Mouse (Mus musculus) midbrain, embryonic 13.5 days (tissue): ENCODE results near the gene Tomm34. TPM values are rescaled to one million over a fixed set of nuclear protein-coding genes. Genes with fewer than 3 reads are reported as not detected.
"Not testable (repeated sequence)": the region's sequence is repeated elsewhere in the genome, so short reads cannot be mapped to it uniquely, and the experiment has no call there.

Experiments used
- ATAC-seq: fragments of 200-750 bp; cut with Nextera tagmentation; 2 replicates; pipeline ENCODE4 v1.8.0; 2017; ENCODE audit warnings: mild to moderate bottlenecking, moderate TSS enrichment, moderate library complexity
- H3K27ac ChIP-seq: fragments of 300-500 bp; sonication (generic); 2 replicates; pipeline ENCODE4 v1.5.1; 2015; ENCODE audit warnings: inconsistent platforms, mild to moderate bottlenecking, moderate library complexity
- H3K27me3 ChIP-seq: fragments of 300-500 bp; sonication (generic); 2 replicates; pipeline ENCODE4 v1.6.1; 2015; ENCODE audit warnings: mild to moderate bottlenecking, inconsistent platforms
- H3K36me3 ChIP-seq: fragments of 300-500 bp; sonication (generic); 2 replicates; pipeline ENCODE4 v1.6.1; 2015; ENCODE audit warnings: mild to moderate bottlenecking, inconsistent platforms
- H3K4me1 ChIP-seq: fragments of 300-500 bp; sonication (generic); replicated peaks from 2 replicates; pipeline ENCODE4 v1.6.1; 2015; ENCODE audit warnings: inconsistent platforms
- H3K4me2 ChIP-seq: fragments of 300-500 bp; sonication (generic); replicated peaks from 2 replicates; pipeline ENCODE4 v1.6.1; 2015; ENCODE audit warnings: moderate library complexity, mild to moderate bottlenecking, inconsistent platforms
- H3K4me3 ChIP-seq: fragments of 300-500 bp; sonication (generic); replicated peaks from 2 replicates; pipeline ENCODE4 v1.5.1; 2015; ENCODE audit warnings: mild to moderate bottlenecking, inconsistent platforms
- H3K9ac ChIP-seq: fragments of 300-500 bp; sonication (generic); replicated peaks from 2 replicates; pipeline ENCODE4 v1.6.1; 2015; ENCODE audit warnings: mild to moderate bottlenecking, inconsistent platforms
- H3K9me3 ChIP-seq: fragments of 300-500 bp; sonication (generic); 2 replicates; pipeline ENCODE4 v1.6.1; 2016; ENCODE audit warnings: mild to moderate bottlenecking, inconsistent platforms
- WGBS: fragments of 180-500 bp; shearing (Covaris S2); methylation state at CpG from one replicate; pipeline ENCODE4 v1.1.7; 2015; 5-methylcytosine and 5-hydroxymethylcytosine counted together
- polyA plus RNA-seq: library from polyadenylated mRNA; unstranded; fragments of >200 nt; fragmentation: Nextera tagmentation; extraction: Ambion mirVana; gene quantifications from 2 replicates; pipeline ENCODE4 v1.2.1, GENCODE M21; 2015

Gene Tomm34
- polyA plus RNA-seq, 1 experiment from 2014 or later = 48.4 TPM

GRCm38 (mm10) chr2:164073120-164073519 lies 2.2 kb upstream of the Tomm34 start:
- H3K36me3 ChIP-seq = no peaks in the 10 kb centered on the region
- H3K27ac ChIP-seq = no peak overlapping the region
- no peaks in the 10 kb centered on the region for H3K27me3 ChIP-seq
- H3K9ac ChIP-seq = no peak overlapping the region
- H3K4me3 ChIP-seq = no peak overlapping the region
- no peaks in the 10 kb centered on the region for H3K9me3 ChIP-seq
- H3K4me2 ChIP-seq = no peak overlapping the region
- H3K4me1 ChIP-seq = peaks cover 34% of the 10 kb centered on the region
- WGBS = 79% methylated on average over 7 of the region's 7 CpGs
- ATAC-seq = no peak

GRCm38 (mm10) chr2:164072109-164072508 lies 1.1 kb upstream of the Tomm34 start:
- Histone ChIP-seq H3K9me3 (no peaks in the 10 kb centered on the region), H3K9ac (no peak overlapping the region), H3K36me3 (no peaks in the 10 kb centered on the region), H3K27ac (no peak overlapping the region), H3K27me3 (no peaks in the 10 kb centered on the region), H3K4me3 (no peak overlapping the region), H3K4me2 (no peak overlapping the region), H3K4me1 (peaks cover 37% of the 10 kb centered on the region)
- no peak for ATAC-seq
- 74% methylated on average over 2 of the region's 2 CpGs for WGBS

- H3K9ac ChIP-seq, H3K36me3 ChIP-seq, ATAC-seq, H3K27me3 ChIP-seq, H3K9me3 ChIP-seq: not testable (repeated sequence)
- WGBS = 77% methylated on average over 11 of the region's 11 CpGs
- peak overlapping the region; percentile 87 for H3K4me3 ChIP-seq
- H3K4me2 ChIP-seq = peak overlapping the region; percentile 66
- peak overlapping the region; percentile 83 for H3K27ac ChIP-seq
- peaks cover 37% of the 10 kb centered on the region for H3K4me1 ChIP-seq
Observed at GRCm38 (mm10) chr2:164071437-164071820, 460 bp upstream of the Tomm34 start.

- Histone ChIP-seq H3K9ac (peak within 1 kb of the TSS; percentile 86), H3K36me3 (peaks cover 11% of the 10 kb centered on the region), H3K27me3 (no peaks in the 10 kb centered on the region), H3K4me1 (peaks cover 32% of the 10 kb centered on the region), H3K4me2 (peak within 1 kb of the TSS; percentile 66), H3K27ac (peak within 1 kb of the TSS; percentile 83), H3K9me3 (no peaks in the 10 kb centered on the region), H3K4me3 (peak within 1 kb of the TSS; percentile 87)
- WGBS = under 1% methylated on average over 40 of the region's 45 CpGs
- ATAC-seq = peak; percentile 53
Observed at GRCm38 (mm10) chr2:164070142-164070764, 716 bp downstream of the Tomm34 start, which contains the start of gene Stk4. Stk4 (plus strand) TSS chr2:164070322.

GRCm38 (mm10) chr2:164059634-164060235 lies 11.2 kb downstream of the Tomm34 start:
- 92% methylated on average over 8 of the region's 8 CpGs for WGBS
- Histone ChIP-seq H3K4me3 (no peak overlapping the region), H3K27me3 (no peaks in the 10 kb centered on the region), H3K4me1 (no peaks in the 10 kb centered on the region), H3K4me2 (no peak overlapping the region), H3K9me3 (no peaks in the 10 kb centered on the region), H3K36me3 (peaks cover 92% of the 10 kb centered on the region), H3K27ac (no peak overlapping the region), H3K9ac (no peak overlapping the region)
- no peak for ATAC-seq

GRCm38 (mm10) chr2:164054671-164055070 lies 16.3 kb downstream of the Tomm34 start:
- H3K4me3 ChIP-seq = no peak overlapping the region
- 96% methylated on average over 8 of the region's 8 CpGs for WGBS
- H3K27ac ChIP-seq = no peak overlapping the region
- H3K9me3 ChIP-seq = no peaks in the 10 kb centered on the region
- H3K9ac ChIP-seq = no peak overlapping the region
- no peaks in the 10 kb centered on the region for H3K4me1 ChIP-seq
- H3K4me2 ChIP-seq = no peak overlapping the region
- H3K27me3 ChIP-seq = no peaks in the 10 kb centered on the region
- ATAC-seq = no peak
- H3K36me3 ChIP-seq = peaks cover 75% of the 10 kb centered on the region

- no peak for ATAC-seq
- Histone ChIP-seq H3K9me3 (no peaks in the 10 kb centered on the region), H3K4me2 (no peak overlapping the region), H3K4me1 (no peaks in the 10 kb centered on the region), H3K4me3 (no peak overlapping the region), H3K27me3 (no peaks in the 10 kb centered on the region), H3K9ac (no peak overlapping the region), H3K27ac (no peak overlapping the region), H3K36me3 (peaks cover 66% of the 10 kb centered on the region)
- WGBS = 93% methylated on average over 8 of the region's 8 CpGs
Observed at GRCm38 (mm10) chr2:164053767-164054166, 17.2 kb downstream of the Tomm34 start.

GRCm38 (mm10) chr2:164047197-164047690 lies 23.7 kb downstream of the Tomm34 start:
- 10% methylated on average over 15 of the region's 16 CpGs for WGBS
- Histone ChIP-seq H3K9me3 (no peaks in the 10 kb centered on the region), H3K4me1 (no peaks in the 10 kb centered on the region), H3K4me3 (peak overlapping the region; percentile 30), H3K36me3 (peaks cover 7% of the 10 kb centered on the region), H3K27me3 (no peaks in the 10 kb centered on the region), H3K9ac (peak overlapping the region; percentile 46; the same call in 1 of the 2 replicates), H3K27ac (no peak overlapping the region), H3K4me2 (peak overlapping the region; percentile 47)
- ATAC-seq = 0 out of 2 replicates have a peak, but pooled peaks have one; percentile 66

- WGBS = 83% methylated on average over 2 of the region's 2 CpGs
- H3K36me3 ChIP-seq = no peaks in the 10 kb centered on the region
- H3K27ac ChIP-seq = no peak overlapping the region
- H3K9me3 ChIP-seq = no peaks in the 10 kb centered on the region
- no peaks in the 10 kb centered on the region for H3K27me3 ChIP-seq
- no peaks in the 10 kb centered on the region for H3K4me1 ChIP-seq
- no peak for ATAC-seq
- H3K9ac ChIP-seq = no peak overlapping the region
- no peak overlapping the region for H3K4me3 ChIP-seq
- H3K4me2 ChIP-seq = no peak overlapping the region
Observed at GRCm38 (mm10) chr2:164041523-164041922, 29.4 kb downstream of the Tomm34 start.

- Histone ChIP-seq H3K4me1 (no peaks in the 10 kb centered on the region), H3K36me3 (no peaks in the 10 kb centered on the region), H3K4me2 (no peak overlapping the region), H3K27me3 (no peaks in the 10 kb centered on the region), H3K4me3 (no peak overlapping the region), H3K9ac (no peak overlapping the region), H3K9me3 (no peaks in the 10 kb centered on the region), H3K27ac (no peak overlapping the region)
- no peak for ATAC-seq
- WGBS = 90% methylated on average over 6 of the region's 6 CpGs
Observed at GRCm38 (mm10) chr2:164040949-164041348, 30.0 kb downstream of the Tomm34 start.

GRCm38 (mm10) chr2:164038407-164039028 lies 32.5 kb downstream of the Tomm34 start:
- Histone ChIP-seq H3K4me1 (no peaks in the 10 kb centered on the region), H3K4me2 (no peak overlapping the region), H3K4me3 (no peak overlapping the region), H3K36me3 (no peaks in the 10 kb centered on the region), H3K27ac (no peak overlapping the region), H3K9ac (no peak overlapping the region), H3K27me3 (no peaks in the 10 kb centered on the region), H3K9me3 (no peaks in the 10 kb centered on the region)
- WGBS = 100% methylated on average over 1 of the region's 1 CpGs
- peak; percentile 50 for ATAC-seq

GRCm38 (mm10) chr2:164036520-164037019 lies 34.4 kb downstream of the Tomm34 start:
- H3K9ac ChIP-seq = no peak overlapping the region
- no peak overlapping the region for H3K27ac ChIP-seq
- ATAC-seq = no peak
- H3K36me3 ChIP-seq = no peaks in the 10 kb centered on the region
- no peak overlapping the region for H3K4me2 ChIP-seq
- H3K4me3 ChIP-seq = no peak overlapping the region
- H3K9me3 ChIP-seq = no peaks in the 10 kb centered on the region
- no peaks in the 10 kb centered on the region for H3K4me1 ChIP-seq
- 54% methylated on average over 10 of the region's 10 CpGs for WGBS
- no peaks in the 10 kb centered on the region for H3K27me3 ChIP-seq
